Mouse (Mus musculus): ENCODE measurements around the gene Fscn2.
A peak's percentile ranks its signal among the peaks of the same experiment; 100 is the strongest.

The Fscn2 gene

DNA sequence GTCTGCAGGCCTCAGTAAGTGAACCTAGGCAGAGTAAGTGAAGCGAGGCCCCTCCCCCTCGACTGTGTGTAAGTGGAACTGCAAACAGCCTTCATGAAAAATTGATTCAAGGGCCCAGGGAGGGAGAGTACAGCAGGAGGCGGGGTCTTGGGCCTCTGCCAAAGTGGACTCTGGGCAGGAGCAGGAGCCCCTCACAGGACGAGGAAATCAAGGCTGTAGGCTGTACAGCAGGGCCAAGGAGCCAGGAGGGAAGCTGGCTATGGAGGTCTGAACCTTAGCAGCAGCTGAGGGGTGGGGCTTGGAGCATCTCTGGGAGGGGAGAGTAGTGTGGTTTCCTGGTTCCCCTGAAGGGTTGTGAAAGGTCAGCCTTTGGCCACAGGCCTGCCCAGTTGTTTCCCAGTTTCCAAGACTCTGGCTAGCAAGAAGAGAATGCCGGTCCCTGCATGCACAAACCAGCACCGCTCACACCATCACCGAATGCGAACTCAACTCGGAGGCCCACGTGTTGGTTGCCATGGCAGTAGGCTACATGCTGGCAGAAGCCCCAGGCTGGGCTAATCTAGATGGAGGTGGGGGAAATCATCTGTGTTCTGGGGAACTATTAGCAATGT, 3.4 kb upstream of the Fscn2 start:
- DNase-seq (ENCODE audit: low read depth, low spot score), result no peak

GRCm38 (mm10) chr11:120359391-120359790, 1.9 kb upstream of the Fscn2 start:
- no peak for DNase-seq (ENCODE audit: low read depth, low spot score)

DNA sequence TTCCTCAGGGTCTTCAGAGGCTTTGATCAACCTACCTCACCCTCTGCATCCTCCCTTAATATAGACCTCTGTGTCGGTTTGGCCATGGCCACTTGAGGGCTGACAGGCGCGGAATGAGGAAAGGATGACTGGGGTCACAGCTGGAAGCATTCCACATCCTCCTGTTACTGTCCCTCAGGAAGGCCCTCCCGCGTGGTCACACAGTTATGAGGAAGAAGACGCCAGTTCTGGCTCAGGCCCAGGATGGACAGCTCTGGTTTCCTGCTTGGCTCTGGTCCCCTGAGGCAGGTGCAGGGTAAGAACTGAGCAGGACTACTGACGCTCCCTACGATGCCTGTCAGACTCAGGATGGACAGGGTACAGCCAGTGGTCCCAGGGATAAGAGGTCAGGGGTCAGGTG, 1.3 kb upstream of the Fscn2 start:
- no peak for DNase-seq (ENCODE audit: low read depth, low spot score)

- no peak for DNase-seq (ENCODE audit: low read depth, low spot score)
These were observed 579 bp upstream of the Fscn2 start for GRCm38 (mm10) chr11:120360755-120361154.

DNA sequence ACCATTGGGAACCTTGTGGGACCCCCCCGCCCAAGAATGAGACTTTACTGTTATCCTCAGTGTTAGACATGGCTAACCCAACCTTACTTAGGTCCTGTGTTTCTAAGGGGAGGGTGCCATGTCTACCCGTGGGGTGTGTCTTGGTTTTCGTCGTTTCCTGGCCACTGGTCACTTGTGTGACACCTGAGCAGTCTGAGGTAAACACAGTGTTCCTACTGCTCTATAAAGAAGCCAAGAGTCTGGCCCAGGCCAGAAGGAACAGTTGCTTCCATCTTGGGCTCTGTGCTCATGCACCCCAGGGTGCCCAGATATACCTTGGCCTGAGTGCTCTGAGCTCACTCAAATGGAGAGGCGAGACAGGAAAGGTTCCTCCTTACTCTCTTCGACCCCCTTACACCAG, 1.6 kb downstream of the Fscn2 start:
- no peak for DNase-seq (ENCODE audit: low read depth, low spot score)

DNA sequence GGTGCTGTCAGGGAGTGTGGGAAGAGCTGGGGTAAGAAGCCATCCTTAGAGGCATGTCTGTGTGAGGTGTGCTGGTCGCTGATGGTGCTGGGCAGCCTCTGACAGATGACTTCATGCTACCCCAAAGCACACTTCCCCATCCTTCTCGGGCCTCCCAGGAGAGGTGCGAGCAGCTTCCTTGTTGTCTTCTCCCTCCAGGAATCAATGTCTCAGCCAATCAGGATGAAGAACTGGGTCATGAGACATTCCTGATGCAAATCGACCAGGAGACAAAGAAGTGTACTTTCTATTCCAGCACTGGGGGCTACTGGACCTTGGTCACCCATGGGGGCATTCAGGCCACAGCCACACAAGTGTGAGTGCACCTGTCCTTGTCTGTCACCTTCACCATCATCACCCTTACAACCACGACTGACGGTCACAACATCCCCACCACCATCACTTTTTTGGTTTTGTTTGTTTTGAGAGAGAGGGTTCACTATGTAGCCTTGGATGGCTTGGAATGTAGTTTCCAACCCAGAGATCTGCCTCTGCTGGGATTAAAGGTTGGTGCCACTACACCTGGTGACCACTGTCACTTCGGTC, 5.2 kb downstream of the Fscn2 start:
- DNase-seq (ENCODE audit: low read depth, low spot score), result no peak

DNA sequence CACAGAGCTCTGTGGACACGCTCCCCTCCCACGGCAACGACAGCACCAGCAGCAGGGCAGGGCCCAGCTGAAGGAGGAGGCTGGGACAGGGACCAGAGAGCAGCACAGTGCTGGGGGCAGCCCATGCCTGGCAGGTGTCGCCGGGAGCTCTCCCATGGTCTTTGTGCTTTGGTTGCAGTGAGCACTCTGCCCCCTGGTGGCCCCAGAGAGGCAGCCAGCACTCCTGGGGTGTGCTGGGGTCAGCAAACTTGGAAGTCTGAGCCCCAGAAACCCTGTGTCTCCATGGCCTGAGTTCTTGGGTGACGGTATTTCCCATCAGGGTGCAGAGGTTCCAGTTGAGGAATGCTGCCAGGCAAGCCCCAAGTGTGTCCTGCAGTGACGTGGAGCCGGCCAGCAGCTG, 8.3 kb downstream of the Fscn2 start:
- DNase-seq (ENCODE audit: low read depth, low spot score), result peak; percentile 62

DNA sequence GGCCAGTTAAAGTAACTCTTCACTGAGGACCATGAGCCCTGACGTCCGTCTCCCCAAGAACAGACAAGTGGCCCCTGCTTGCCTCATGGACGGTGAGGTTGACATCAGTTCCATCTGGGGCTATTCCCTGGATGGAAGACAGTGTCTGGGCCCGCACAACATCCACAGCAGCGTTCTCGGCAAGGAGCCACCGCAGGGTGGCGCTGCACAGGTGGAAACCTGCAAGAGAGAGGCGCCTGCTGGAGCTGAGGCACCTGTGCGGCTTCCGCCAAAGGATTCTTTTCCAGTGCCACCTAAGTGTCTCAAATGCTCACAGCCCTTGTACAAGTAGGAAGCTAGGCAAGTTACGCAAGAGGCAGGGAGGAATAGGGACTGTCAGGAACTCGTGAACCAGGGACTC, 11.7 kb downstream of the Fscn2 start:
- DNase-seq (ENCODE audit: low read depth, low spot score), result peak; percentile 71

- DNase-seq (ENCODE audit: low read depth, low spot score), result no peak
These were observed 12.7 kb downstream of the Fscn2 start for GRCm38 (mm10) chr11:120373820-120374586.

DNA sequence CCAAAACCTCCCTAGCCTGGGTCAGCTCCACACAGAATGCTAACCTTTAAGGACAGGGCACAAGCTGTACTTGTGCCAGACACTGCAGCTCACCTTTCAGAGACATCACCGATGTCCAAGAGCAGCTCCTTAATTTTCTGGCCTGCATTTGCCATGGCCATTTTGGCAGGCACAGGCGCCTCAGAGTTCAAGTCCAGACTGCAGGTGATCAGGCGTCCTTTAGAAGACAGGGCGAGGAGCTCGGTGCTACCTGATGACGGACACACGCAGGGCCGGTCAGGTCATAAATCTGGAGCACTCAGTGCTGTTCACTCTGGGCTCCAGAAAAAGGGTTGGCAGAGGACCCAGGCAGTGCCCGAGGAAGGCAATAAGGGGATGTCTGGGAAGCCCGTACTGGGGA, 14.0 kb downstream of the Fscn2 start:
- DNase-seq (ENCODE audit: low read depth, low spot score), result no peak

- DNase-seq (ENCODE audit: low read depth, low spot score), result no peak
These were observed 15.2 kb downstream of the Fscn2 start for GRCm38 (mm10) chr11:120376302-120377160.

- DNase-seq (ENCODE audit: low read depth, low spot score), result no peak
These were observed 16.0 kb downstream of the Fscn2 start for GRCm38 (mm10) chr11:120377337-120377736.

- no peak for DNase-seq (ENCODE audit: low read depth, low spot score)
These were observed 16.8 kb downstream of the Fscn2 start for GRCm38 (mm10) chr11:120378031-120378610.

- peak; percentile 91 for DNase-seq (ENCODE audit: low read depth, low spot score)
These were observed 17.5 kb downstream of the Fscn2 start, which contains the start of gene Faap100 for GRCm38 (mm10) chr11:120378611-120379540. TSS of gene Faap100 (minus strand) at chr11:120378764.

- DNase-seq (ENCODE audit: low read depth, low spot score), result no peak
These were observed 18.9 kb downstream of the Fscn2 start for GRCm38 (mm10) chr11:120380271-120380670.

DNA sequence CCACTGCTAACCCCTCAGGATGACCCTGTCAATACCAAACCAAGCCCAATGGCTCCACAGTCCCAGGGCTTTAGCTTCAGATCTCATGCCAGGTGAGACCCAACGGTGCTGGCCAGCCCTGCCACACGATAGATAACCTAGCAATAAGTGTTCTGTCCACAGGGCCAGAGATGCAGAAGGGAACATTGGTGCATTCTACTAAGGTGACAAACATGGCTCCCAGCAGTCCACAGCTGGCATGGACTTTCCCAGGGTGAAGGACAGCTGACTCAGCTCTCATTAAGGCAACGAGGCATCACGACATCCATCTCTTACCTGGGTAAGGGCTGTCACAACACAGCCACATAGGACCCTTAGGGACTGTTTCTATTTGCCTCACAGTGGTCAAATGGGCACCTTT, 19.8 kb downstream of the Fscn2 start:
- DNase-seq (ENCODE audit: low read depth, low spot score), result no peak

GRCm38 (mm10) chr11:120382509-120382908, 21.2 kb downstream of the Fscn2 start:
- no peak for DNase-seq (ENCODE audit: low read depth, low spot score)

DNA sequence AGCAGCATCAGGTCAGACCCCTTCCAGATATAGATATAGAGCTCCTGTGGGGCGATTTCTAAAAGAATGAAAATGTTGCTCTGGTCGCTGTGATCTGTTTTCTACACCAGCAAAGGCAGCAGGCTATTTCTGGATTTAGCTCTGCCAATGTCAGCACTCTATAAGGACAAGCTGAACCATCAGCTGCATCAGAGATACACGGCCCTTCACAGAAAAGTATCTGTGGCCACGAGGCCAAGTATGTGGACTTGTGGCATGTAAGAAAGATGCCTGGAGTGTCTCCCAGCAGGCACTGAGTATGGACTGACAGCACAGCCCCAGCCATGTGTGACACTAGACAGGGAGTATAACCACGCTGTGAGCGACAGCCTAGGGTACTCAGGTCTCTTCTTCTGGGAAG, 25.3 kb downstream of the Fscn2 start:
- no peak for DNase-seq (ENCODE audit: low read depth, low spot score)

DNA sequence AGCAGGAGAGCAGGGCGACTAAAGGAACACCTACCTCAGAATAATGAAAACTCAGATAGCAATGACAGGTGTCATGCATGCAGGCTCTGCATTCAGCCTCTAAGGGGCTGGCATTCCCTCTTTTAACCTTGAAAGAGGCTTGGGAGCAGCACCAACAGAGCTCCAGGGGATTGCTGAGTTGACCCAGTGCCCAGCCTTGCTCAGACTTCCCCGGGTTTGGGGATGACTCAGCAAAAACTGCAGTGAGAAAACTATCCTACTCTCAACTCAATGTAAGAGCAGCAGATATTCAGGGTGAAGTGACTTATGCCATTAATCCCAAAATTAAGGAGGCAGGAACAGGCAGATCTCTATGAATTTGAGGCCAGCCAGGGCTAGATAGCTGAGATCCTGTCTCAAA, 25.8 kb downstream of the Fscn2 start:
- DNase-seq (ENCODE audit: low read depth, low spot score), result no peak

GRCm38 (mm10) chr11:120388580-120388979, 27.2 kb downstream of the Fscn2 start:
- DNase-seq (ENCODE audit: low read depth, low spot score), result no peak

DNA sequence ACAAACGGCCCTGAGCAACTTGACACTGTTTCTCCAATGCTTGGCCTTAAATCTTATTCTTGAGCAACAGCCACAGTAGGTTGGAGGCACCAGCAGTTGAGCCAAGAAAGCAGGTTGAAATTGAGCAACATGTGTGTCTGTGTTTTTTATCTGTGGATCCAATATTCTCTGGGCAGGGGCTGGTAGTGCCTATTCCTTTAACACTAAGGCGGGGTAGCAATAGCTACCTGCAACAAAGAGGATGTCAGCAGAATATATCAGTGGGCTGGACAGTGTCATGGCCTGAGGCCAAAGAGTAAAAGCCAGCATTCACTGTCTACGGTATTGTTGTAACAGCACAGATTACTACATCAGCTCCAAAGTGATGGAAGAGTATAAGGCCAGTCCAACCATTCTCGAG, 34.3 kb downstream of the Fscn2 start:
- DNase-seq (ENCODE audit: low read depth, low spot score), result no peak
